Comparison of ENCODE assay signal across 14 mouse cellular contexts in genomic region chr14:51143287-51143686, GRCm38 (mm10). TPM values are rescaled to one million over a fixed set of nuclear protein-coding genes. Genes with fewer than 3 reads are reported as not detected.
DNase-seq lines count a peak whose midpoint lies in the region; ATAC-seq and TF ChIP-seq lines count a peak whose summit lies in the region.
"Had no signal": no experiment of that assay in that cellular context is flagged by ENCODE, and none has a peak within 500 bp of the region (broad histone marks: within the 10 kb centered on the region; RNA-seq: fewer than 3 reads in every experiment).

No protein-coding gene starts in this region.

- peak overlapping the region; percentile 93 for H3K27ac ChIP-seq in liver, embryonic 13.5 days
- H3K27ac ChIP-seq: embryonic facial prominence, embryonic 15.5 days had no signal

- no peaks in the 10 kb centered on the region for H3K36me3 ChIP-seq in liver, embryonic 13.5 days
- H3K36me3 ChIP-seq: embryonic facial prominence, embryonic 15.5 days had no signal

- no peak for TF ChIP-seq CTCF in brain, embryonic 14.5 days (IDR thresholded peaks at IDR 0.05; ENCODE audit: borderline replicate concordance, extremely low read depth, insufficient read depth, insufficient read length)

- H3K9me3 ChIP-seq in liver, embryonic 13.5 days (replicated peaks) = no peaks in the 10 kb centered on the region
- H3K9me3 ChIP-seq: embryonic facial prominence, embryonic 15.5 days had no signal

- ATAC-seq in liver, embryonic 13.5 days (ENCODE audit: low read depth) = no peak

- peak overlapping the region; percentile 44; the same call in 1 of the 2 replicates for H3K4me2 ChIP-seq in liver, embryonic 13.5 days
- H3K4me2 ChIP-seq: embryonic facial prominence, embryonic 15.5 days had no signal

- TF ChIP-seq POLR2A in brain, embryonic 14.5 days (IDR thresholded peaks at IDR 0.05; ENCODE audit: borderline replicate concordance, extremely low read depth, insufficient read depth, insufficient read length, poor library complexity, severe bottlenecking) = no peak

- H3K9ac ChIP-seq in liver, embryonic 13.5 days = peak overlapping the region; percentile 60
- H3K9ac ChIP-seq: embryonic facial prominence, embryonic 15.5 days had no signal

- no peak overlapping the region for H3K4me3 ChIP-seq in liver, embryonic 13.5 days (replicated peaks)
- H3K4me3 ChIP-seq: embryonic facial prominence, embryonic 15.5 days had no signal

- no peaks in the 10 kb centered on the region for H3K27me3 ChIP-seq in liver, embryonic 13.5 days
- H3K27me3 ChIP-seq: embryonic facial prominence, embryonic 15.5 days had no signal

- peaks cover 84% of the 10 kb centered on the region for H3K4me1 ChIP-seq in liver, embryonic 13.5 days (replicated peaks)
- H3K4me1 ChIP-seq: embryonic facial prominence, embryonic 15.5 days had no signal

- peak; percentile 14 to 30 for DNase-seq in heart, adult 9 months (ENCODE audit: low spot score in 2 of 2)
- DNase-seq in heart, postnatal 4 days = no peak
- DNase-seq in brain, embryonic 14.5 days (ENCODE audit: low read depth) = peak; percentile 32
- DNase-seq in heart, postnatal 10 days = peak; percentile 35 to 46
- DNase-seq in liver, embryonic 13.5 days = no peak
- DNase-seq in gastrocnemius, adult 18-20 months (ENCODE audit: low spot score) = no peak
- no peak for DNase-seq in ovary, postnatal 36 days (ENCODE audit: low spot score)
- no peak for DNase-seq in kidney, postnatal 10 days
- DNase-seq: adrenal gland, postnatal 36 days; cerebellum, postnatal 14 days; kidney, adult 11 months had no signal

- intact Hi-C loops in heart, postnatal 10 days (cut with DNase I) = no loop called here

- WGBS in liver, embryonic 13.5 days (ENCODE audit: insufficient replicate concordance) = 64% methylated on average over 4 of the region's 4 CpGs

RNA-seq across cellular contexts. Expression of gene Rnase1, which starts 3.3 kb away (rescaled TPM):
- total RNA-seq in heart, postnatal 4 days (2021) = under 1 TPM; 0.55 to 0.99 TPM
- polyA plus RNA-seq in brain, embryonic 14.5 days (2012; rRNA removed) = 0.09 and 0.27 TPM in 2 replicates
- under 1 TPM; 0.52 to 0.72 TPM for total RNA-seq in heart, postnatal 10 days (2021)
- polyA plus RNA-seq in liver, embryonic 13.5 days (2015; fragmentation: Nextera tagmentation; extraction: Ambion mirVana) = 0.12 TPM in 1 of 2 replicates, not detected in the other
- under 1 TPM in 1 of 2 experiments, not detected in 1; 0.39 TPM for total RNA-seq in gastrocnemius, adult 18-20 months (2021)
- total RNA-seq: adrenal gland, postnatal 36 days; gastrocnemius, postnatal 4 days had no signal

RNA-seq across cellular contexts. Expression of gene Rnase2b, which starts 18.8 kb away (rescaled TPM):
- not detected for total RNA-seq in heart, postnatal 4 days (2021)
- not detected in 2 replicates for polyA plus RNA-seq in brain, embryonic 14.5 days (2012; rRNA removed)
- not detected for total RNA-seq in heart, postnatal 10 days (2021)
- polyA plus RNA-seq in liver, embryonic 13.5 days (2015; fragmentation: Nextera tagmentation; extraction: Ambion mirVana) = not detected in 2 replicates
- total RNA-seq in gastrocnemius, adult 18-20 months (2021) = not detected
- total RNA-seq: adrenal gland, postnatal 36 days; gastrocnemius, postnatal 4 days had no signal
- polyA plus RNA-seq: embryonic facial prominence, embryonic 15.5 days; limb, embryonic 11.5 days had no signal

RNA-seq across cellular contexts. Expression of gene Rnase6, which starts 19.6 kb away (rescaled TPM):
- total RNA-seq in heart, postnatal 4 days (2021) = under 1 TPM; 0.34 to 0.69 TPM
- polyA plus RNA-seq in brain, embryonic 14.5 days (2012; rRNA removed) = 0.44 and 0.52 TPM in 2 replicates
- under 1 TPM; 0.31 to 0.69 TPM for total RNA-seq in heart, postnatal 10 days (2021)
- polyA plus RNA-seq in liver, embryonic 13.5 days (2015; fragmentation: Nextera tagmentation; extraction: Ambion mirVana) = 2.6 and 2.7 TPM in 2 replicates
- total RNA-seq in gastrocnemius, adult 18-20 months (2021) = under 1 TPM in 1 of 2 experiments, not detected in 1; 0.21 TPM

RNA-seq across cellular contexts. Expression of gene Eddm3b, which starts 29.1 kb away (rescaled TPM):
- not detected for total RNA-seq in heart, postnatal 4 days (2021)
- polyA plus RNA-seq in brain, embryonic 14.5 days (2012; rRNA removed) = not detected in 2 replicates
- total RNA-seq in heart, postnatal 10 days (2021) = not detected
- polyA plus RNA-seq in liver, embryonic 13.5 days (2015; fragmentation: Nextera tagmentation; extraction: Ambion mirVana) = not detected in 2 replicates
- not detected for total RNA-seq in gastrocnemius, adult 18-20 months (2021)
- total RNA-seq: adrenal gland, postnatal 36 days; gastrocnemius, postnatal 4 days had no signal
- polyA plus RNA-seq: embryonic facial prominence, embryonic 15.5 days; limb, embryonic 11.5 days had no signal

RNA-seq across cellular contexts. Expression of gene Ang, which starts 52.3 kb away (rescaled TPM):
- 1 to 10 TPM; 2.2 to 3.3 TPM for total RNA-seq in heart, postnatal 4 days (2021)
- 4.3 and 4.5 TPM in 2 replicates for polyA plus RNA-seq in brain, embryonic 14.5 days (2012; rRNA removed)
- 1 to 10 TPM; 3.2 to 4.0 TPM for total RNA-seq in heart, postnatal 10 days (2021)
- 3.7 and 4.6 TPM in 2 replicates for polyA plus RNA-seq in liver, embryonic 13.5 days (2015; fragmentation: Nextera tagmentation; extraction: Ambion mirVana)
- total RNA-seq in gastrocnemius, adult 18-20 months (2021) = 1 to 10 TPM; 3.0 to 4.1 TPM

Comparison
In these comparisons a context has a peak if more than half of its experiments do, and no peak if none do; other contexts are left out.
1. DNase-seq: peak in heart, adult 9 months (2 of 2), brain, embryonic 14.5 days (single experiment) and heart, postnatal 10 days (2 of 2); none in heart, postnatal 4 days (single experiment), liver, embryonic 13.5 days (single experiment), gastrocnemius, adult 18-20 months (single experiment), ovary, postnatal 36 days (single experiment) and kidney, postnatal 10 days (single experiment).